Comparison of ENCODE assay signal across 21 mouse cellular contexts in genomic region chr15:79370281-79370843, GRCm38 (mm10). TPM values are rescaled to one million over a fixed set of nuclear protein-coding genes. Genes with fewer than 3 reads are reported as not detected.
DNase-seq lines count a peak whose midpoint lies in the region; ATAC-seq lines count a peak whose summit lies in the region.
"Had no signal": no experiment of that assay in that cellular context is flagged by ENCODE, and none has a peak within 500 bp of the region (broad histone marks: within the 10 kb centered on the region; RNA-seq: fewer than 3 reads in every experiment).

No protein-coding gene starts in this region.

- H3K9me3 ChIP-seq in kidney, embryonic 16.5 days (ENCODE audit: low read length): no peaks in the 10 kb centered on the region
- H3K9me3 ChIP-seq in midbrain, embryonic 14.5 days (ENCODE audit: control insufficient read depth, low read length): no peaks in the 10 kb centered on the region
- no peaks in the 10 kb centered on the region for H3K9me3 ChIP-seq in midbrain, embryonic 15.5 days
- H3K9me3 ChIP-seq: embryonic facial prominence, embryonic 10.5 days; limb, embryonic 12.5 days had no signal

- H3K36me3 ChIP-seq in kidney, embryonic 16.5 days (ENCODE audit: insufficient read depth, low read length): peaks cover 18% of the 10 kb centered on the region; the same call in 1 of the 2 replicates
- peaks cover 77% of the 10 kb centered on the region for H3K36me3 ChIP-seq in midbrain, embryonic 14.5 days (ENCODE audit: control insufficient read depth, insufficient read depth, low read length)
- H3K36me3 ChIP-seq in midbrain, embryonic 15.5 days (replicated peaks): peaks cover 12% of the 10 kb centered on the region; the same call in 1 of the 2 replicates

- 79% methylated on average over 7 of the region's 7 CpGs for WGBS in kidney, embryonic 16.5 days
- WGBS in midbrain, embryonic 14.5 days: 71% methylated on average over 7 of the region's 7 CpGs
- 75% methylated on average over 7 of the region's 7 CpGs for WGBS in midbrain, embryonic 15.5 days

- peaks cover 31% of the 10 kb centered on the region for H3K4me1 ChIP-seq in kidney, embryonic 16.5 days (ENCODE audit: insufficient read depth, low read length)
- H3K4me1 ChIP-seq in midbrain, embryonic 14.5 days (ENCODE audit: control insufficient read depth, insufficient read depth, low read length): no peaks in the 10 kb centered on the region
- H3K4me1 ChIP-seq in midbrain, embryonic 15.5 days: no peaks in the 10 kb centered on the region

- no peak overlapping the region for H3K4me2 ChIP-seq in kidney, embryonic 16.5 days (replicated peaks; ENCODE audit: low read depth, low read length)
- H3K4me2 ChIP-seq in midbrain, embryonic 14.5 days (ENCODE audit: low read length): no peak overlapping the region
- no peak overlapping the region for H3K4me2 ChIP-seq in midbrain, embryonic 15.5 days
- H3K4me2 ChIP-seq: limb, embryonic 12.5 days had no signal

- no peak overlapping the region for H3K4me3 ChIP-seq in kidney, embryonic 16.5 days (ENCODE audit: low read length)
- no peak overlapping the region for H3K4me3 ChIP-seq in midbrain, embryonic 14.5 days (replicated peaks; ENCODE audit: low read depth, low read length)
- H3K4me3 ChIP-seq in midbrain, embryonic 15.5 days: no peak overlapping the region
- H3K4me3 ChIP-seq: embryonic facial prominence, embryonic 10.5 days; erythroblast, embryonic 14.5 days; left cerebral cortex, adult 2 months; limb, embryonic 12.5 days; myocyte had no signal

- no peaks in the 10 kb centered on the region for H3K27me3 ChIP-seq in kidney, embryonic 16.5 days (ENCODE audit: insufficient read depth, low read length)
- H3K27me3 ChIP-seq in midbrain, embryonic 14.5 days (ENCODE audit: control insufficient read depth, insufficient read depth, low read length): no peaks in the 10 kb centered on the region
- H3K27me3 ChIP-seq in midbrain, embryonic 15.5 days (replicated peaks): no peaks in the 10 kb centered on the region
- H3K27me3 ChIP-seq: limb, embryonic 12.5 days had no signal

- ATAC-seq in kidney, embryonic 16.5 days (ENCODE audit: low FRiP score, low TSS enrichment): peak; percentile 16
- no peak for ATAC-seq in midbrain, embryonic 14.5 days (ENCODE audit: low FRiP score, low TSS enrichment)
- ATAC-seq in midbrain, embryonic 15.5 days (replicated peaks): no peak
- ATAC-seq in CD4-positive, CD25-positive, alpha-beta regulatory T cell, adult 4 months: no peak
- ATAC-seq: forebrain, embryonic 16.5 days had no signal

- H3K27ac ChIP-seq in kidney, embryonic 16.5 days (ENCODE audit: low read length): peak overlapping the region; percentile 66
- 0 out of 2 replicates have a peak overlapping the region, but pooled peaks have one; percentile 13 for H3K27ac ChIP-seq in midbrain, embryonic 14.5 days (replicated peaks; ENCODE audit: low read depth, low read length)
- H3K27ac ChIP-seq in midbrain, embryonic 15.5 days: no peak overlapping the region
- H3K27ac ChIP-seq: embryonic facial prominence, embryonic 10.5 days; left cerebral cortex, adult 2 months; limb, embryonic 12.5 days had no signal

- DNase-seq in heart, adult 11 months: peak; percentile 93
- DNase-seq in heart, adult 18-20 months: no peak
- DNase-seq in kidney, adult 8-10 months: no peak
- no peak for DNase-seq in midbrain, embryonic 14.5 days
- DNase-seq in spleen, postnatal 10 days (ENCODE audit: low spot score in 2 of 2): no peak
- DNase-seq: adrenal gland, postnatal 25 days; cerebellum, postnatal 14 days; gastrocnemius, postnatal 14 days; kidney, adult 18-20 months; lung, postnatal 14 days; right cerebral cortex, adult 18-20 months; thymus, postnatal 36 days had no signal

- H3K9ac ChIP-seq in kidney, embryonic 16.5 days (replicated peaks; ENCODE audit: low read length): 0 out of 2 replicates have a peak overlapping the region, but pooled peaks have one; percentile 11
- no peak overlapping the region for H3K9ac ChIP-seq in midbrain, embryonic 14.5 days (replicated peaks; ENCODE audit: low read length)
- no peak overlapping the region for H3K9ac ChIP-seq in midbrain, embryonic 15.5 days
- H3K9ac ChIP-seq: limb, embryonic 12.5 days had no signal

RNA-seq across cellular contexts. Expression of gene Maff, which starts 23.9 kb away (rescaled TPM):
- total RNA-seq in heart, adult 18-20 months (2021): 10 to 100 TPM; 12.8 to 17.6 TPM
- 3.7 and 4.0 TPM in 2 replicates for polyA plus RNA-seq in kidney, embryonic 16.5 days (2015; fragmentation: Nextera tagmentation; extraction: Ambion mirVana)
- polyA plus RNA-seq in midbrain, embryonic 14.5 days (2014; fragmentation: Nextera tagmentation; extraction: Ambion mirVana): 1.0 and 1.2 TPM in 2 replicates
- 0.80 and 1.0 TPM in 2 replicates for polyA plus RNA-seq in midbrain, embryonic 15.5 days (2015; fragmentation: Nextera tagmentation; extraction: Ambion mirVana)
- polyA plus RNA-seq in CD4-positive, CD25-positive, alpha-beta regulatory T cell, adult 4 months (2017; shearing (Covaris generic)): 1 to 10 TPM; 1.3 to 1.9 TPM

RNA-seq across cellular contexts. Expression of gene Tmem184b, which starts 33.0 kb away (rescaled TPM):
- total RNA-seq in heart, adult 18-20 months (2021): 10 to 100 TPM; 34.8 to 36.7 TPM
- polyA plus RNA-seq in kidney, embryonic 16.5 days (2015; fragmentation: Nextera tagmentation; extraction: Ambion mirVana): 75.0 and 80.5 TPM in 2 replicates
- 32.2 and 36.6 TPM in 2 replicates for polyA plus RNA-seq in midbrain, embryonic 14.5 days (2014; fragmentation: Nextera tagmentation; extraction: Ambion mirVana)
- 47.9 and 54.9 TPM in 2 replicates for polyA plus RNA-seq in midbrain, embryonic 15.5 days (2015; fragmentation: Nextera tagmentation; extraction: Ambion mirVana)
- polyA plus RNA-seq in CD4-positive, CD25-positive, alpha-beta regulatory T cell, adult 4 months (2017; shearing (Covaris generic)): 10 to 100 TPM in 1 of 2 experiments, 1 to 10 TPM in 1; 9.6 to 12.5 TPM

RNA-seq across cellular contexts. Expression of gene Pla2g6, which starts 42.2 kb away (rescaled TPM):
- 10 to 100 TPM in 1 of 2 experiments, 1 to 10 TPM in 1; 9.4 to 11.3 TPM for total RNA-seq in heart, adult 18-20 months (2021)
- 18.3 and 21.1 TPM in 2 replicates for polyA plus RNA-seq in kidney, embryonic 16.5 days (2015; fragmentation: Nextera tagmentation; extraction: Ambion mirVana)
- 26.0 and 28.2 TPM in 2 replicates for polyA plus RNA-seq in midbrain, embryonic 14.5 days (2014; fragmentation: Nextera tagmentation; extraction: Ambion mirVana)
- 29.2 and 37.1 TPM in 2 replicates for polyA plus RNA-seq in midbrain, embryonic 15.5 days (2015; fragmentation: Nextera tagmentation; extraction: Ambion mirVana)
- 10 to 100 TPM; 12.1 to 19.9 TPM for polyA plus RNA-seq in CD4-positive, CD25-positive, alpha-beta regulatory T cell, adult 4 months (2017; shearing (Covaris generic))
